Mouse (Mus musculus) E14TG2a.4 (cell line): ENCODE data around the gene Cep250.
A peak's percentile ranks its signal among the peaks of the same experiment; 100 is the strongest.

ENCODE experiments used
- H3K27me3 ChIP-seq: 2 replicates; pipeline ENCODE4 v1.6.1; 2014; ENCODE audit warnings: low read length, control low read depth; ENCODE audit not compliant: insufficient read depth
- H3K36me3 ChIP-seq: 2 replicates; pipeline ENCODE4 v1.6.1; 2014; ENCODE audit warnings: low read length, control low read depth; ENCODE audit not compliant: insufficient read depth
- H3K4me1 ChIP-seq: replicated peaks from 2 replicates; pipeline ENCODE4 v1.6.1; 2014; ENCODE audit warnings: low read depth, low read length, control low read depth
- H3K4me3 ChIP-seq: replicated peaks from 2 replicates; pipeline ENCODE4 v1.5.1; 2014; ENCODE audit warnings: mild to moderate bottlenecking, low read length
- H3K9me3 ChIP-seq: 2 replicates; pipeline ENCODE4 v1.6.1; 2014; ENCODE audit warnings: low read length, control low read depth
- CTCF ChIP-seq: conservative IDR thresholded peaks from 2 replicates; pipeline ENCODE4 v1.5.1; 2014; ENCODE audit warnings: low read length
- NANOG ChIP-seq: IDR thresholded peaks from 2 replicates; pipeline ENCODE4 v1.6.1; 2014; ENCODE audit warnings: borderline replicate concordance, low read length, mixed read lengths
- POU5F1 ChIP-seq: IDR thresholded peaks from 2 replicates; pipeline ENCODE4 v1.6.1; 2014; ENCODE audit warnings: low read length, borderline replicate concordance

Gene Cep250

DNA sequence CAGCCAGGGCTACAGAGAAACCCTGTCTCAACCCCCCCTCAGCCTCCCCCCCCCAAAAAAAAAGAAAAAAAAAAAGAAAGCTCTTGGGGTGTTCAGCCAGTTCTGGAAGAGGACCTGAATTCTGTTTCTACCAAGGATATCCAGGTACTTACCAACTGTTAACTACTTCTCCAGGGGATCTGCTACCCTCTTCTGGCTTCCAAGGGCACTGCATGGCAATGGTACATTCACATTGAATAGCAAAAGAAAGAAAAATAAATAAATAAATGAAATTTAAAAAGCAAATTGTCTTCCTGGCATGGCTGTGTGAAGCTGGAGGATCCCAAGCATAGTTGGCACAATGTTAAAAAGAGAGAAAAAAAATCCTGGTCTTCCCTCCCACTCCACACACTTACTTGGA, 4.3 kb upstream of the Cep250 start:
- H3K4me3 ChIP-seq: no peak overlapping the region
- no peaks in the 10 kb centered on the region for H3K27me3 ChIP-seq
- TF ChIP-seq NANOG (no peak), CTCF (peak; percentile 80)
- no peaks in the 10 kb centered on the region for H3K9me3 ChIP-seq
- no peaks in the 10 kb centered on the region for H3K36me3 ChIP-seq
- H3K4me1 ChIP-seq: peaks cover 16% of the 10 kb centered on the region

DNA sequence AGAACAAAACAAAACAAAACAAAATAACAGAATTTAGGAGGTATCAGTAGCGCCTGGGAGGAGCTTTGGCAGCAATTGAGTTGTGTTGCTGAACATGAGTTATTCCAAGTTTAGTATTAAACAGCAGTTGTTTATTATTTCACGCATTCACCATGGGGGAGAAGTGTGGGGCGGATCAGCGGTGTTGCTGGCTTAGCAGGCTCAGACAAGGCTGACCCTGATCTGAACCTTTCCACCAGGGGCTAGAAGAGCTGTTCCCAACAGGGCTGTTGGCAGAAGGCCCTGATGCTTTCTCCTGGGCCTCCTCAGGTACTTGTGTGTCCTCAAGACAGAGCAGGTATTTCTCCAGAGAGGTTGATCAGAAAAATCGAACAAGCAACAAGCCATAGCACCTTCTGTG, 3.7 kb downstream of the Cep250 start:
- no peaks in the 10 kb centered on the region for H3K9me3 ChIP-seq
- no peak overlapping the region for H3K4me3 ChIP-seq
- TF ChIP-seq NANOG (no peak), CTCF (no peak), POU5F1 (no peak)
- H3K27me3 ChIP-seq: no peaks in the 10 kb centered on the region
- peaks cover 11% of the 10 kb centered on the region; the same call in 1 of the 2 replicates for H3K4me1 ChIP-seq
- H3K36me3 ChIP-seq: peaks cover 33% of the 10 kb centered on the region

GRCm38 (mm10) chr2:155961862-155962261, 5.6 kb downstream of the Cep250 start:
- peaks cover 11% of the 10 kb centered on the region; the same call in 1 of the 2 replicates for H3K4me1 ChIP-seq
- no peaks in the 10 kb centered on the region for H3K9me3 ChIP-seq
- peaks cover 50% of the 10 kb centered on the region for H3K36me3 ChIP-seq
- no peak overlapping the region for H3K4me3 ChIP-seq
- H3K27me3 ChIP-seq: no peaks in the 10 kb centered on the region
- TF ChIP-seq CTCF: no peak
- no peak for TF ChIP-seq POU5F1
- no peak for TF ChIP-seq NANOG

- Histone ChIP-seq H3K4me1 (0 out of 2 replicates have a peak, but pooled peaks cover 2% of the 10 kb centered on the region), H3K9me3 (no peaks in the 10 kb centered on the region), H3K36me3 (peaks cover 62% of the 10 kb centered on the region), H3K27me3 (no peaks in the 10 kb centered on the region), H3K4me3 (no peak overlapping the region)
- TF ChIP-seq POU5F1 (no peak), NANOG (no peak), CTCF (no peak)
These were observed 6.7 kb downstream of the Cep250 start for GRCm38 (mm10) chr2:155962991-155963390.

GRCm38 (mm10) chr2:155973348-155973747, 17.1 kb downstream of the Cep250 start:
- H3K4me3 ChIP-seq: no peak overlapping the region
- TF ChIP-seq POU5F1 (no peak), NANOG (no peak), CTCF (no peak)
- H3K4me1 ChIP-seq: no peaks in the 10 kb centered on the region
- H3K27me3 ChIP-seq: no peaks in the 10 kb centered on the region
- peaks cover 86% of the 10 kb centered on the region for H3K36me3 ChIP-seq
- no peaks in the 10 kb centered on the region for H3K9me3 ChIP-seq

DNA sequence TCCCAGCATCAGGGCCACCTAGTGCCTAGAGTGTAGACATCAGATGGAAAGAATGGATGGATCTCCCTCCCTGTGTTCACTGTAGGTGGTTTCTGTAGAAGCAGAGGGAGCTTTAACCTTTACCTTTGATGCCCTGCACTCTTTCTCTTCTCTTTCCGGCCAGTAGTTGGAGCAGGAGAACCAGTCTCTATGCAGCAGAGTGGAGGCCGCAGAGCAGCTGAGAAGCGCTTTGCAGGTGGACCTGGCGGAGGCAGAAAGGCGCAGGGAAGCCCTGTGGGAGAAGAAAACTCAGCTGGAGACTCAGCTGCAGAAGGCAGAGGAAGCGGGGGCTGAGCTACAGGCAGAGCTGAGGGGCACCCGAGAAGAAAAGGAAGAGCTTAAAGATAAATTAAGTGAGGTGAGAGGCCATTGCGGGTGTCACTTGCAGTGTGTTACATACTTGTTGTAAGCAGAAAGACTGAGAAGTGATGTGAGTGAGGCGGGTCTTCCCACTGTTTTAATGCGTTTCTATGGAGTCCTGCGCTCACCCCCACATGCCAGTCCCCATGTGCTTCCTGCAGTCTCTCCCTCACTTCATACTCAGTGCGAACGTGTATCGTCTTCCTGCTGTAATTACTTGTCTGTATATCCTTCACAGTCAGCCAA, 18.0 kb downstream of the Cep250 start:
- Histone ChIP-seq H3K4me3 (no peak overlapping the region), H3K27me3 (no peaks in the 10 kb centered on the region), H3K4me1 (no peaks in the 10 kb centered on the region), H3K9me3 (no peaks in the 10 kb centered on the region), H3K36me3 (peaks cover 83% of the 10 kb centered on the region)
- no peak for TF ChIP-seq NANOG
- TF ChIP-seq POU5F1: no peak
- no peak for TF ChIP-seq CTCF

DNA sequence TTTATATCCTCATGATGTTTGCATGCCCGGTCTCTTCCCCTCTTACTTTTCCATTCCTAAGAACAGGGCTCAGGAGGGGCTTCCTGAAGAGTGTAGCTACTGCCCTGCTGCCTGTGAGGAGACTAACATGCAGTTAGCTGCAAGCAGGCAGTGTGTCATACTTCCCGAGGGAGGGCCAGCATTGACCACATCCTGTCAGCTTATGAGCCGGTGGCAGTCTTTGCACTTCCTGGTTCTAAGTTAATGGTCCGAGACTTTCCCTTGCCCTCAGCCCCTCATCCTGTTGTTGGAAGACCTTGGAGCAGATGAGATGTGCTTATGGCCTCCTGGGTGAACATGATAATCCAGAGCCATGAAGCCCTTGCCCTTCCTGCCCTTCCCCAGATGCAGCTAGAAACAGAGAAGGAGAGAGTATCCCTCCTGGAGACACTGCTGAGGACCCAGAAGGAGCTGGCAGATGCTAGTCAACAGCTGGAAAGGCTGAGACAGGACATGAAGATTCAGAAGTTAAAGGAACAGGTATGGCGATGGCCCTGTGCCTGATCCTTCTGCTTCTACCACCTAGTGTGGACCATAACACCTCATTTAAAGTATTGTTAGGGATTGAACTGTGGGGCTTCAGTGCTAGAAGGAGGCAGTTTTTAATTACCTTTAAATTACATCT, 23.2 kb downstream of the Cep250 start:
- H3K27me3 ChIP-seq: no peaks in the 10 kb centered on the region

GRCm38 (mm10) chr2:155985776-155986175, 29.5 kb downstream of the Cep250 start:
- Histone ChIP-seq H3K4me3 (no peak overlapping the region), H3K36me3 (peaks cover 98% of the 10 kb centered on the region), H3K27me3 (no peaks in the 10 kb centered on the region), H3K9me3 (no peaks in the 10 kb centered on the region), H3K4me1 (no peaks in the 10 kb centered on the region)
- TF ChIP-seq CTCF (no peak), NANOG (no peak), POU5F1 (no peak)

More for the DNA sequence above, 23.2 kb downstream of the Cep250 start:
- H3K36me3 ChIP-seq: peaks cover 88% of the 10 kb centered on the region
- H3K4me1 ChIP-seq: no peaks in the 10 kb centered on the region
- H3K9me3 ChIP-seq: no peaks in the 10 kb centered on the region
- H3K4me3 ChIP-seq: no peak overlapping the region
- TF ChIP-seq CTCF (no peak), NANOG (no peak)
